Mouse (Mus musculus): Measurements from ENCODE around the gene Ctsz.

The Ctsz gene

GRCm38 (mm10) chr2:174438737-174439449 is at the start of gene Ctsz:
Ctsz (minus strand) TSS chr2:174439039.
- in situ Hi-C loops (cut with MboI, MseI), result no loop called here

DNA sequence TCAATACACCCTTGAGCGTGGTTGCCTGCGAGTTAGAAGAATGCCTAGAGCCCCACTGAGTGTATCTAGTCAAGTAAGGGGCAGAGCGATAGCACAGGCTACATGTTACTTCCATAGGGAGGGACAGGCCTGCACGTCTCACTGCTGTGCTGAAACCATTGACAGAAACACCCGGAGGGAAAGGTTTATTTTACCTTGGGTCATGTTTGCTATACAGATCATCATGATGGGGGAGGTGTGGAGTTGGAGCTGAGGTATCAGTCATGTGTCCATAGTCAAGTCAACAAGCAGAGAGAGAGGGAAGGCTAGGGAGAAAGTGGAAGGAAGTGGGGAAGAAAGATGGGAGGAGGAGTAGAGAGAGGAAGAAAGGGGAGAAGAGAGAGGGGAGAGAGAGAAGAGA is 48.2 kb upstream of the Ctsz start:
- in situ Hi-C loops (cut with MboI, MseI), result loop anchor here (5.0 to 25.0 kb wide), 3 partner anchors 170 to 375 kb away; no protein-coding TSS in a partner anchor

DNA sequence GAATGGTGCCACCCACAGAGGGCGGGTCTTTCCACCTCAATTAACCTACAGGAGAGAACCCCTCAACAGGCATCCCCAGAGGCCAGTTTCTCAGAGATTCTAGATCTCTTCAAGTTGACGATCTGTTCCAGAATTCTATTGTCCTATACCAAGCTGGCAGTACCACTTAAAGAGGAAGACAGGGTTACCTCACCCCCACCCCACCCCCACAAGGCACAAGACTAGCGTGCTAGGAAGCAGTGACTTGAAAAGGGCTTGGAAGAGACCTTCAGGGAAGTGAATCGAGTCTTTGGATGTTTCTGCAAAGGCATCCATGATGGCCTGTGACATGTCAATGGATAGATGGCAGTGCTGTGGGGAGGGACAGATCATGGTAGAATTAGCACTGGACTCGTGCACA is 39.9 kb upstream of the Ctsz start:
- in situ Hi-C loops (cut with MboI, MseI), result loop anchor here in 1 of 2 experiments (25.0 kb wide), 1 partner anchor 384 kb away; no protein-coding TSS in a partner anchor

DNA sequence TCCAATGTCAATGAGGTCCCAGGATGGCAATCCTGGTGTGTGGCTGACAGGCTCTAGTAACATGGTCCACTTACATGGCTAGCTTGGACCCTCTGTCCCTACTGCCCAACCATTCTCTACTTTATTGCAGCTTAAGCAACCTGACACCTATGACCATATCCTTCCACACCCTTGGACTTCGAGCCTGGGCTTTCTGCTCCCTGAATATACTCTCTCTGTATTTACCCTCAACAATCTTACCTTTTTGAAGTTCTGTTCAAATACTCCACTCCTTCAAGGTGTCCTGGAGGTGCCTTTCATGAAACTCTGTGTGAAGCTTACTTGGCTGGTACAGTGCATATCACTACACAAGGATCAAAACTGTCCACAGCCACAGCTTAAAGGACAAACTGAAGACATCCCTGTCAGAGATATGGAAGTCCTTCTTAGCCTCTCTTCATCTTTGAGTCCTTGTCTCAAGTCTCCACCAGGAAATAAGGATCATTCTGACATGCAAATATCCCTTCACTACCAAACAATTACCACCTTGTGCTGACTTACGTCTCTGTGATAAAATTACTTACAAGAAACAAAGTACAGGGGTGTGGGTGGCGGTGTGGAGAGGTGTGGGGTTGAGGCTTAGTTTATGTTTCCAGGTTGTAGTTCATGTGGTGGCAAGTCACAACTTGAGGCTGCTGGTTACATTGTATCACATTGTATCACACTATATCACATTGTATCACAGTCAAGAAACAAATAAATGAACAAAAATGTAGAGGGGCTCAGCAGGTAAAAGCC is 38.9 kb upstream of the Ctsz start:
- in situ Hi-C loops (cut with MboI, MseI), result loop anchor here in 1 of 2 experiments (25.0 kb wide), 1 partner anchor 385 kb away; no protein-coding TSS in a partner anchor

DNA sequence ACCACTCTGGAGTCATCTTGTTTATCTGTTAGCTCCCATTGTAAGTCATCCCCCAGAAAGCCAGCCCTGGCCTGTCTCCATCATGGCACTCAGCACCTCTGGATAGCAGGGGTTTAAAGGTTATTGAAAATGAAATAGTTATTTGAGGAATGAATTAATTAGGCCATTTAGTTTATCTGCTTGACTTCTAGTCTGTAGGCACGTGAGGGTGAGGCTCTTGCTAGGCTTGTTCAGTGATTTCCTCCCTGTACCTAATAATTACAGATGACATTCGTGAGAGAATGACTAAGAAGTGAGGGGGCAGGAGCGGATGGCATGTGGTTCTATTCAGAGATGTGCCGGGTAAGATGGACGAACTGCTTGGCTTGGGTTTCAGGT is 34.7 kb upstream of the Ctsz start:
- in situ Hi-C loops (cut with MboI, MseI), result loop anchor here (5.0 kb wide), 2 partner anchors 49 to 141 kb away; no protein-coding TSS in a partner anchor

- in situ Hi-C loops (cut with MboI, MseI), result loop anchor here (5.0 kb wide), 2 partner anchors 49 to 141 kb away; no protein-coding TSS in a partner anchor
These were observed 34.1 kb upstream of the Ctsz start, which contains the start of gene Prelid3b for GRCm38 (mm10) chr2:174472818-174473549. Prelid3b (minus strand) TSS chr2:174473081.

GRCm38 (mm10) chr2:174472407-174472806 is 33.6 kb upstream of the Ctsz start:
- in situ Hi-C loops (cut with MboI, MseI), result loop anchor here (5.0 kb wide), 2 partner anchors 50 to 140 kb away; no protein-coding TSS in a partner anchor

DNA sequence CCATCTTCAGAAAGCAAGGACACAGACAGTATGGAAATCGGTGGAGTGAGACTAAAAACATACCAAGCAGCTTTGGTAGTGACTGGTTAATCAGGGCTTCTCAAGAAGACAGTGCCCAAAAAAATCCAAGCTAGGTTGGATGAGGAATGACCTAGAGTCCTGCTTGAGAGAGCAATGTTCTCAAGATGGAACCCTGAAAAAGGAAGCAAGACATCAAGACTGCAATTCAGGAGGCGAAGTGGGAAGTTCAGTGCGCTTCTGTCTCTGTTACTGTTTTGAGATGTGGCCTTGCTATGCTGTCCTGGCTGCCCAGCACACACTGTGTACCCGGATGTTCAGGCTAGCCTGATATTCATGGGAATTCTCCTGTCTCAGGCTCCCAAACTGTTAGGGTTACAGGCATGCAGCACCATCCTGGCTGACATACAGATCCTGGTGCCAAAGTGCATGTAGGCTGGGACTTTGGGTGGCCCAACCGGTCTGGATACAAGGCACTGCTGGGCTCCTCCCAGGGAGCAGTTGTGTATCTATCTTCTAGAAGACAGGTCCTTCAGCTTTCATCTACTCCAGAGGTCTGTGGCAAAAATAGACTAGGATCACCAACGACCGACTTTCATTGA is 32.1 kb upstream of the Ctsz start:
- in situ Hi-C loops (cut with MboI, MseI), result loop anchor here (5.0 kb wide), 2 partner anchors 51 to 139 kb away; no protein-coding TSS in a partner anchor

DNA sequence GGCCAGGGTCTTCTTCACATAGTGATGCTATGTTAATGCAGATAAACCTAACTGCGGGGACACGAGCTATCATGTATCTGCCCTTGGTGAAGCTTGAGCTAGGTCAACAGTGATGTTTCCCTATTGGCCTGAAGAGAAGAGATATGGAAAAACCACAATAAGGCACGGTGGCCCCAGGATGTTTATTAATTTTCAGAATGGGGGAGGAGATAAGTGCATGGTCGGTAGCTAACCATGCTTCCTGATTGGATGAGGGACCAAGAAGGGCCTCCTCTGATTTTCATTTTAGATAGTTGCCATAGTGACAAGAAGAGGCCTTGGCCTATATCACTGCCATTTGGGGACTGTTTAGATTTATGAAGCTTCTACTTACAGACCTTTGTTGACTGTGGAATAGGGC is 31.5 kb upstream of the Ctsz start:
- in situ Hi-C loops (cut with MboI, MseI), result loop anchor here (5.0 kb wide), 2 partner anchors 52 to 138 kb away; no protein-coding TSS in a partner anchor

GRCm38 (mm10) chr2:174463789-174464523 is 25.1 kb upstream of the Ctsz start, which contains the start of gene Atp5e:
Atp5e (minus strand) TSS chr2:174464105.
- in situ Hi-C loops (cut with MboI, MseI), result loop anchor here (5.0 to 10.0 kb wide), 2 partner anchors 137 to 799 kb away; no protein-coding TSS in a partner anchor

DNA sequence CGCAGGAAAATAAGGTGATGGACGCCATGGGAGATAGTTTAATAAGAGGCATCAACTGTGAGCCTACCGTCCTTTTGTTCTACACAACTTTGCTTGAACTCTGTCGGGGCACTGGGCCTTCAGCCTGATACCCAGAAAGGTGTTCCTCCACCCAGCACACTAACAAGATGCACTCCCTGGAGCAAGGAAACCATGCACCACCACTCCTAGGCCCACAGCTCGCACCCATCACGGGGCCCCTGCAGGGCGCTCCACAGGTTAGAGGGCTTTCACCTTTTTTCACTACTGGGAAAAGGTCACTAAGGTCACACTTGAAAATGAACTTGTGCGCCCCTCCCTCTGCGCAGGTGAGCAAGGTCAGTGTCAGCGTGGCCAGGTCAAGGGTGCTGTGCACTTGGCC is 24.5 kb upstream of the Ctsz start:
- in situ Hi-C loops (cut with MboI, MseI), result loop anchor here (5.0 to 10.0 kb wide), 2 partner anchors 136 to 799 kb away; no protein-coding TSS in a partner anchor

DNA sequence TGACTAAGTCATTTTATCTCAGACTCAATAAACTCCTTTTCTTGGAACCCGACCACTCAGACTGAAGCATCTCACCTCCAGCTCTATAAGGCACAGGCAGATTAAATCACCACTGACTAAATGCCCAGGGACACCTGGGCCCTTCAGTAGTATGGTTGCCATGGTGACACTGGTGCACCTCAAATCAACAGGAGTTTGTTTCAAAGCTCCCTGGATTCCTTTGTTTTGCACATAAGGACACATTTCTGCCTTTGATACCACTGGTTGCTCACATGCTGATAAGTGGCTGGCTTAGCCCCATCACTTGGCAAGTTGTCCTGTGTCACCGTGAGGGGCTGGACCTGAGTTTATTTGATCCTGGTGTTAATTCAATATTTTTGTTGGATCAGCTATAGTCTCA is 20.5 kb upstream of the Ctsz start:
- in situ Hi-C loops (cut with MboI, MseI), result no loop called here

DNA sequence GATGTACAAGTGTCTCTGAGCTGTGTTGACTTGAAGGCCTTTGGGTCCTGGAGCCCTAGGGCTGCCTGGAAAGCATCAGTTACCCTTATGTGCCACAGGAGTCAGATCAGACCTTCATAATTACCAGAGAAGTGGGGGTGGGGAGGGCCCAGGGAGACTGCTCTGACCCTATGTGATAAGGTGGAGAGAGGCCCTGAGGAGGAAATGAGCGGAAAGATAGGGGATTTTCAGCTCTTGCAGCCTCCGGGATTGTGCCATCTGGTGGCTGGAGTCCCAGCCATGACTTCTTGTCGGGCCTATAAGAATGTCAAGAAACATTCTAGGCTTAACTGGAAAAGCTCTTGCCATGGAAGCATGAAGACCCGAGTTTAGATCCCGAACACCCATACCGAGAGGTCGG is 14.8 kb upstream of the Ctsz start:
- in situ Hi-C loops (cut with MboI, MseI), result no loop called here

DNA sequence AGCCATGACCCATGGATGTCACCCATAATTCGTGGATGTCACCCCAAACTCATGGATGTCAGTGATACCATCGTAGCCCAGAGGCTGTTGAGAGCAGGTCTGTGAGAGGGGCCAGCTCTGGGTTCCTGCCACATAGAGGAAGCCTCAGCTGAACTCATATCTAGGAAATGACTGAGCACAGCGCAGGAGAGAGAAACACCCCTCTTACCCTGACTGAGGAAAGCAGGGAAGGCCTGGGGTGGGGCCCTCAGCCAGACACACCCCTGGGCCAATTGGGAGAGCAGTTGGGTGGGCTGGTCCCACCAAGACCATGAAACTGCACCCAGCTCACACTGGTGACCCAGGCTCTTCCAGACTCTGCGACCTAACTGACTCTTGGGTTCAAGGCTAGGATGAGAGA is 11.5 kb upstream of the Ctsz start, which contains the start of gene Tubb1:
Gene Tubb1 (plus strand): TSS at position 343 of the 400 bp plus-strand sequence.
- in situ Hi-C loops (cut with MboI, MseI), result no loop called here

DNA sequence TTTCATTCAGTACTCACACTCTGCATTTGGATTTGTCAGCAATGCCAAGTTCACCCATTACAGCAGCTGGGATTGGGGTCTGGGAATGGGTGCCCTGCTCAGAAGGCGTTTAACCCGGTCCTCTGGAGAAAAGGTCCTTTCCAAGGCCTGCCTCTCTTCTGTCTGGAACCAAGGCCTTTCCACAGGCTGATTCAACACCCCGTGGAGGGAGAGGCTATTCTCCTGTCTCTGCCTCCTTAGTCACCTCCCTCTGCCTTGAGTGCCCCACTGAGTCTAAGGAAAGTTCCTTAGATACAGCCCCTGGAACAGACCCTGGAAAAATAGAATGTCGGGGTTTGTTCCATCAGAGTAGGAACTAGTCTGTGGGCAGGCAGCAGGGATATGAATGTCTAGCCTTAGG is 9.6 kb upstream of the Ctsz start:
- in situ Hi-C loops (cut with MboI, MseI), result no loop called here

DNA sequence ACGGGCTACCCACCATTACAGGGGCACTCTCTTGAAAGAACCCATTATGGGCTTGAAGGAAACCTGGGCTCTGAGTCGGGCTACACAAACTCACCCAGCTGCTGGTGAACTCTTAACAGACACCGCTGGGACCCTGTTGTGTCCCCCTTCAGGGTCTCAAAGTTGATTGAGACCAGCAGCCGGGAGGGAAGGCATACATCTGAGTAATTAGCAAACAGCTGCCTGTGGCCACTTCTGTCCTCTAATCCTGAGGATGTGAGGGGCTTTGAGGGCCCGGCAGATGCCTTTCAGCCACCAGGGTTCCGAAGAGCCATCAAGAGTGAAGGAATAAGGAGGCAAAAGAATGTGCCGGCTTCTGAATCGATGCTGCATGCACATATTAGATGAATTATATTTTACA is 8.1 kb upstream of the Ctsz start:
- in situ Hi-C loops (cut with MboI, MseI), result no loop called here

DNA sequence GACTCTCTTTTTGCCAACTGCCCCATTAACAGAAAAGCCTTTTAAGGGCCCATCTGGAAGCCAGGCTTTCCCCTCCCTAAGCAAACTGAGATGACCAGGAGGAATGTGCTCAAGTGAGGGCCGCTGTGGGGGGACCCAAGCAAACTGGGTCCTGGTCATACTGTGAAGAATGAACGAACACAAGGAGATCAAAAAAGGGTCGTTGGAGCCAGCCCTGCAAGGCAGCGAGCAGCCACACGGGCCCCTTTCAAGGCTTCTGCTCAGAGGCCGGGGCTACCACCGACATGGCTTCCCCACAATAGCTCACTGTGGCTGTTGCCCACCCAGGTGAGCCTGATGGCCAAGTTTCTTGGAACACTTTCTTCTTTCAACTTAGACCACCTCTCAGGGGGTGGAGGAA is 7.7 kb upstream of the Ctsz start:
- in situ Hi-C loops (cut with MboI, MseI), result no loop called here

GRCm38 (mm10) chr2:174445018-174445417 is 6.2 kb upstream of the Ctsz start:
- in situ Hi-C loops (cut with MboI, MseI), result no loop called here

DNA sequence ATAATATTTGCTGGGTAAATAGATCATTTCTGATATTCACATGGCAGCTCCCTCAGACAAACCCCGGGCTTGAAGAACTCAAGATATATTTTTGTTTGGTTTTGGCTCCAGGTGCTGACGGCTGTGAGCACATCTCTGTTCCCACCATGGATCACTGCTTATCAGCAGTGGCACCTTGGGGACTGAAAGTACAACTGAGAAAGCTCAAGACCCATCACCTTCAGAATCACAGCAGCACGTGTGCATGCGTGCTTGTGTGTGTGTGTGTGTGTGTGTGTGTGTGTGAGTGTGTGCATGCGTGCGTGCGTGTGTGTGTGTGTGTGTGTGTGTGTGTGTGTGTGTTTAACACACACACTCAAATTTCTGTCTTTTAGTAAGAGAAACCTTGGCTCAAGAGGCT is 5.5 kb upstream of the Ctsz start:
- in situ Hi-C loops (cut with MboI, MseI), result no loop called here

GRCm38 (mm10) chr2:174443046-174443445 is 4.2 kb upstream of the Ctsz start:
- in situ Hi-C loops (cut with MboI, MseI), result no loop called here

Data from T-helper 17 cell (primary cell).